In genomic region chr4:128993025-128993662, GRCm38 (mm10) we compare ENCODE assay signal across 8 mouse cellular contexts. TPM values are rescaled to one million over a fixed set of nuclear protein-coding genes. Genes with fewer than 3 reads are reported as not detected.
A peak's percentile ranks its signal among the peaks of the same experiment; 100 is the strongest.
DNase-seq lines count a peak whose midpoint lies in the region; ATAC-seq lines count a peak whose summit lies in the region.

No protein-coding gene starts in this region.

- WGBS in heart, embryonic 14.5 days = under 1% methylated on average over 49 of the region's 49 CpGs
- WGBS in liver, embryonic 13.5 days (ENCODE audit: insufficient replicate concordance) = under 1% methylated on average over 49 of the region's 49 CpGs
- WGBS in stomach, embryonic 16.5 days = under 1% methylated on average over 49 of the region's 49 CpGs

- peak; percentile 100 for ATAC-seq in CD4-positive, CD25-positive, alpha-beta regulatory T cell, adult 4 months
- peak; percentile 97 for ATAC-seq in heart, embryonic 14.5 days (ENCODE audit: insufficient number of reproducible peaks, insufficient read depth, low FRiP score, low read depth)
- ATAC-seq in liver, embryonic 13.5 days (ENCODE audit: low read depth) = peak; percentile 99
- peak; percentile 98 for ATAC-seq in stomach, embryonic 16.5 days (ENCODE audit: insufficient read depth, low FRiP score)

- H3K9ac ChIP-seq in heart, embryonic 14.5 days (ENCODE audit: low read length) = peak overlapping the region; percentile 89
- H3K9ac ChIP-seq in liver, embryonic 13.5 days = peak overlapping the region; percentile 89
- peak overlapping the region; percentile 90 for H3K9ac ChIP-seq in stomach, embryonic 16.5 days (ENCODE audit: low read length)

- H3K4me2 ChIP-seq in heart, embryonic 14.5 days (ENCODE audit: low read length) = peak overlapping the region; percentile 88
- peak overlapping the region; percentile 91 for H3K4me2 ChIP-seq in liver, embryonic 13.5 days
- peak overlapping the region; percentile 66 for H3K4me2 ChIP-seq in stomach, embryonic 16.5 days (ENCODE audit: low read depth, low read length)

- no peaks in the 10 kb centered on the region for H3K27me3 ChIP-seq in heart, embryonic 14.5 days (ENCODE audit: control insufficient read depth, insufficient read depth, low read length)
- H3K27me3 ChIP-seq in liver, embryonic 13.5 days = 0 out of 2 replicates have a peak, but pooled peaks cover 4% of the 10 kb centered on the region
- no peaks in the 10 kb centered on the region for H3K27me3 ChIP-seq in stomach, embryonic 16.5 days (ENCODE audit: control insufficient read depth, insufficient read depth, low read length)

- peak overlapping the region; percentile 79 to 87 for H3K27ac ChIP-seq in heart, embryonic 14.5 days (replicated peaks in 1 of 2; ENCODE audit: control insufficient read depth in 1 of 2, insufficient read depth in 1 of 2, low read depth in 2 of 2, low read length in 2 of 2)
- peak overlapping the region; percentile 60 for H3K27ac ChIP-seq in liver, embryonic 13.5 days
- peak overlapping the region; percentile 82 for H3K27ac ChIP-seq in stomach, embryonic 16.5 days (ENCODE audit: low read length)

- peaks cover 18% of the 10 kb centered on the region for H3K36me3 ChIP-seq in heart, embryonic 14.5 days (ENCODE audit: control insufficient read depth, insufficient read depth, low read length)
- peaks cover 26% of the 10 kb centered on the region for H3K36me3 ChIP-seq in liver, embryonic 13.5 days
- no peaks in the 10 kb centered on the region for H3K36me3 ChIP-seq in stomach, embryonic 16.5 days (ENCODE audit: control insufficient read depth, insufficient read depth, low read length)

- peaks cover 22 to 31% of the 10 kb centered on the region in 2 experiments for H3K4me1 ChIP-seq in heart, embryonic 14.5 days (ENCODE audit: control insufficient read depth in 2 of 2, insufficient read depth in 2 of 2, low read length in 2 of 2)
- peaks cover 50% of the 10 kb centered on the region for H3K4me1 ChIP-seq in liver, embryonic 13.5 days (replicated peaks)
- H3K4me1 ChIP-seq in stomach, embryonic 16.5 days (ENCODE audit: control insufficient read depth, insufficient read depth, low read length) = peaks cover 30% of the 10 kb centered on the region

- H3K9me3 ChIP-seq in heart, embryonic 14.5 days (ENCODE audit: control insufficient read depth, low read length) = no peaks in the 10 kb centered on the region
- no peaks in the 10 kb centered on the region for H3K9me3 ChIP-seq in liver, embryonic 13.5 days (replicated peaks)
- H3K9me3 ChIP-seq in stomach, embryonic 16.5 days (replicated peaks; ENCODE audit: control insufficient read depth, low read length) = no peaks in the 10 kb centered on the region

- H3K4me3 ChIP-seq in heart, embryonic 14.5 days (ENCODE audit: control insufficient read depth in 1 of 2, insufficient read depth in 1 of 2, low read depth in 1 of 2, low read length in 2 of 2) = peak overlapping the region; percentile 84 to 98
- H3K4me3 ChIP-seq in liver, embryonic 13.5 days (replicated peaks) = peak overlapping the region; percentile 81
- H3K4me3 ChIP-seq in stomach, embryonic 16.5 days (replicated peaks; ENCODE audit: low read length) = peak overlapping the region; percentile 95

- peak; percentile 95 for DNase-seq in c-Kit-negative CD71-positive TER-119-positive erythroid progenitor cells, embryonic 14.5 days (ENCODE audit: low read depth, low spot score)
- peak; percentile 92 for DNase-seq in fibroblast of lung, adult 2 months (ENCODE audit: low read depth)
- peak; percentile 96 for DNase-seq in kidney, postnatal 14 days
- peak; percentile 78 for DNase-seq in liver, embryonic 13.5 days
- peak; percentile 95 for DNase-seq in neural tube, embryonic 10.5 days (ENCODE audit: extremely low spot score, low spot score)

RNA-seq across cellular contexts. Expression of gene Ak2, which starts 1.4 kb away (rescaled TPM):
- 100 to 1,000 TPM in 1 of 2 experiments, 10 to 100 TPM in 1; 74.6 to 113 TPM for polyA plus RNA-seq in CD4-positive, CD25-positive, alpha-beta regulatory T cell, adult 4 months (2017; shearing (Covaris generic))
- polyA plus RNA-seq in heart, embryonic 14.5 days (2014; fragmentation: Nextera tagmentation; extraction: Ambion mirVana) = 126 and 129 TPM in 2 replicates
- polyA plus RNA-seq in liver, embryonic 13.5 days (2015; fragmentation: Nextera tagmentation; extraction: Ambion mirVana) = 182 and 189 TPM in 2 replicates
- 199 and 207 TPM in 2 replicates for polyA plus RNA-seq in stomach, embryonic 16.5 days (2015; fragmentation: Nextera tagmentation; extraction: Ambion mirVana)

RNA-seq across cellular contexts. Expression of gene Azin2, which starts 30.9 kb away (rescaled TPM):
- under 1 TPM in 1 of 2 experiments, not detected in 1; 0.66 TPM for polyA plus RNA-seq in CD4-positive, CD25-positive, alpha-beta regulatory T cell, adult 4 months (2017; shearing (Covaris generic))
- polyA plus RNA-seq in heart, embryonic 14.5 days (2014; fragmentation: Nextera tagmentation; extraction: Ambion mirVana) = 6.2 and 7.4 TPM in 2 replicates
- polyA plus RNA-seq in liver, embryonic 13.5 days (2015; fragmentation: Nextera tagmentation; extraction: Ambion mirVana) = 0.93 and 1.2 TPM in 2 replicates
- polyA plus RNA-seq in stomach, embryonic 16.5 days (2015; fragmentation: Nextera tagmentation; extraction: Ambion mirVana) = 14.3 and 15.0 TPM in 2 replicates

Comparison
In these comparisons a context has a peak if more than half of its experiments do, and no peak if none do; other contexts are left out.
1. Peak in every context shown above with its lines: DNase-seq, ATAC-seq, H3K4me3 ChIP-seq and H3K27ac ChIP-seq.